Mouse (Mus musculus): Measurements from ENCODE around the gene Amhr2. TPM values are rescaled to one million over a fixed set of nuclear protein-coding genes. Genes with fewer than 3 reads are reported as not detected.

Amhr2 gene
- polyA plus RNA-seq, 1 experiment = 3.2 TPM

DNA sequence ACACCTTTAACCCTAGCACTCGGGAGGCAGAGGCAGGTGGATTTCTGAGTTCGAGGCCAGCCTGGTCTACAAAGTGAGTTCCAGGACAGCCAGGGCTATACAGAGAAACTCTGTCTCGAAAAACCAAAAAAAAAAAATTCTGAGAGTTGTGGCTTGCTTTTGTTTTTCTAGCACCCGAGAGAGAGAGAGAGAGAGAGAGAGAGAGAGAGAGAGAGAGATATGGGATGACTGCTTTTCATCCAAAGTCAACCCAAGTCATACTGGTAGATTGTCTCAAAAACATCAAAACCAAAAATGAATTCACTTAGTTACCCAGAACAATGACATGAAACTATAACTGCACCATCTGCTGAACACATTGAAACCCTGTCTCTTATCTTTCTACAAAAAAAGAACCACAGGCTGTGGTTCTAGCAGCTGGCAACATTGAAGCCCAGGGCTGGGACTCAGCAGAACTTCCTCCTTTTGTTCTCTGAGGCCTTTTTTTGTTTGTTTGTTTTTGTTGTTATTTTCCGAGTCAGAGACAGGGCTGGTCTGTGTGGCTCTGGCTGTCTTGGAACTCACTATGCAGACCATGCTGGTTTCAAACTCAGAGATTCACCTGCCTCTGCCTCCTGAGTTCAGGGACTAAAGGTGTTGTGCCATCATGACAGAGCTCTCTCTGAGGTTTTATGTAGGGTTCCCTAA, 13.0 kb downstream of the Amhr2 start:
- TF ChIP-seq POLR2A (IDR thresholded peaks at IDR 0.05; ENCODE audit: borderline replicate concordance, insufficient read depth, low read length) (no peak), CTCF (IDR thresholded peaks at IDR 0.05; ENCODE audit: borderline replicate concordance, insufficient read depth, low read depth, low read length) (no peak)
- Histone ChIP-seq H3K27me3 (ENCODE audit: control insufficient read depth, insufficient read depth, low read length) (no peaks in the 10 kb centered on the region), H3K4me3 (replicated peaks; ENCODE audit: insufficient read depth, low read depth, low read length) (peak overlapping the region; percentile 29), H3K4me1 (ENCODE audit: control insufficient read depth, insufficient read depth, low read length) (peaks cover 6% of the 10 kb centered on the region), H3K27ac (ENCODE audit: insufficient read depth, low read length) (peak overlapping the region; percentile 13; the same call in 1 of the 2 replicates)
- WGBS = 69% methylated on average over 5 of the region's 5 CpGs
- no peak for DNase-seq

DNA sequence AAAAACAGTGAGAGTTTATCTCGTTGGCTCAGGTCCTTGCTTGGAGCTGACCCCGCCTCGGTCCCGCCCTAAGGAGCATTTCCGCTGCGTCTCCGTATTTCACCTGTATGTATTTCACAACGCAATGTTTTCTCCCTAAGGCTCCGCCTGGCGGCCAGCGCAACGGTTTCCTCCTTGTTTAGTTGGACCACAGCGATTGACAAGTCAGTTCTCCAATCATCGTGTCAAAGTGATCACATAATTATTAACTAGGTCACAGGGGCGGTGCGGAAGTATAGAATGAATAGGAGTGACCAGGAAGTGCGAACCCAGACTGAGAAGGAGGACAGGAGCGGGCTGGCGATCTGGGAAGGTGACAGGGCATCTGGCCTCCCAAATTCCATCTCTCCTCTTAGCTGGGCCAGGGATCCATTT, 13.7 kb downstream of the Amhr2 start, which contains the start of gene Prr13:
Gene Prr13, plus strand, starts transcription at position 125 of the 414 bp plus-strand sequence.
- peaks cover 6% of the 10 kb centered on the region for H3K4me1 ChIP-seq (ENCODE audit: control insufficient read depth, insufficient read depth, low read length)
- TF ChIP-seq POLR2A (IDR thresholded peaks at IDR 0.05; ENCODE audit: borderline replicate concordance, insufficient read depth, low read length) (peak; percentile 86; the same call in 1 of the 2 replicates), CTCF (IDR thresholded peaks at IDR 0.05; ENCODE audit: borderline replicate concordance, insufficient read depth, low read depth, low read length) (peak; percentile 61; the same call in 1 of the 2 replicates)
- peak within 1 kb of the TSS; percentile 27; the same call in 1 of the 2 replicates for H3K27ac ChIP-seq (ENCODE audit: insufficient read depth, low read length)
- peak within 1 kb of the TSS; percentile 79 for H3K4me3 ChIP-seq (replicated peaks; ENCODE audit: insufficient read depth, low read depth, low read length)
- H3K27me3 ChIP-seq (ENCODE audit: control insufficient read depth, insufficient read depth, low read length) = no peaks in the 10 kb centered on the region
- under 1% methylated on average over 19 of the region's 19 CpGs for WGBS
- DNase-seq = peak; percentile 95 to 99

DNA sequence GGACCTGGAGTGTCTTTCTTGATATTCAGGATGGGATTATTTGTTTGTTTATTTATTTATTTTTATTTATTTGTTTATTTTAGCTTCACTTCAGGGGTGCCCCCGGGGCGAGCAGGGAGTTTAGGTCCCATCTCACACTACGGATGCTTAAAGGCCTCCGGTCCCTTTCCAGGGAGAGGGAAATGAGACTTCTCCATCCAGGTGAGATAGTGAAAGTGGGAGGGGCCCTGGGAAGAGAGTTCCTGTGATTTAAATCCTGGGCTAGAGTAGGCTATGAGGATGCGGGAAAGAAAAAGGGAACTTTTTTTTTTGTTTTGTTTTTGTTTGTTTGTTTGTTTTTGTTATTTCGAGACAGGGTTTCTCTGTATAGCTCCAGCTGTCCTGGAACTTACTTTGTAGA, 14.2 kb downstream of the Amhr2 start:
- Histone ChIP-seq H3K27me3 (ENCODE audit: control insufficient read depth, insufficient read depth, low read length) (no peaks in the 10 kb centered on the region), H3K27ac (ENCODE audit: insufficient read depth, low read length) (peak overlapping the region; percentile 27; the same call in 1 of the 2 replicates), H3K4me3 (replicated peaks; ENCODE audit: insufficient read depth, low read depth, low read length) (peak overlapping the region; percentile 79), H3K4me1 (ENCODE audit: control insufficient read depth, insufficient read depth, low read length) (peaks cover 6% of the 10 kb centered on the region)
- WGBS = 18% methylated on average over 6 of the region's 6 CpGs
- TF ChIP-seq CTCF (IDR thresholded peaks at IDR 0.05; ENCODE audit: borderline replicate concordance, insufficient read depth, low read depth, low read length) (no peak), POLR2A (IDR thresholded peaks at IDR 0.05; ENCODE audit: borderline replicate concordance, insufficient read depth, low read length) (no peak)
- no peak for DNase-seq

DNA sequence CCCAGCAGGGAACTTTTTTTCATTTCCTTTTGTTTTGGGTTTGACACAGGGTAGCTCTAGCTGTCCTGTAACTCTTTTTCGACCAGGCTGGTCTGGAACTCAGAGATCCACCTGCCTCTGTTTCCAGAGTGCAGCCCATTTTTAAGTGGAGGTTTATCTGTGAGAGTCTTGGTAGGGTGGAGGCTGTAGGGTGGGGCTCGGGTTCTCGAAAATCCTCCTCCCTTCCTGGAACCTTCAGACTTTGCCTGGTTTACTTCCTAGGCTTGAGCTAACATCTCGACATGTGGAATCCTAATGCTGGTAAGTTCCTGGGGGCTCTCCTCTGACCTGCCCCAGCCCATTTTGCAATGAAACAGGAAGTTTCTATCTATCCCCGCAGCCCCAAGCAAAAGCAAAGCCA, 14.7 kb downstream of the Amhr2 start:
- Histone ChIP-seq H3K4me3 (replicated peaks; ENCODE audit: insufficient read depth, low read depth, low read length) (peak overlapping the region; percentile 79), H3K27me3 (ENCODE audit: control insufficient read depth, insufficient read depth, low read length) (no peaks in the 10 kb centered on the region), H3K4me1 (ENCODE audit: control insufficient read depth, insufficient read depth, low read length) (peaks cover 6% of the 10 kb centered on the region), H3K27ac (ENCODE audit: insufficient read depth, low read length) (no peak overlapping the region)
- TF ChIP-seq CTCF (IDR thresholded peaks at IDR 0.05; ENCODE audit: borderline replicate concordance, insufficient read depth, low read depth, low read length) (no peak), POLR2A (IDR thresholded peaks at IDR 0.05; ENCODE audit: borderline replicate concordance, insufficient read depth, low read length) (no peak)
- DNase-seq = no peak
- WGBS = 63% methylated on average over 5 of the region's 5 CpGs

DNA sequence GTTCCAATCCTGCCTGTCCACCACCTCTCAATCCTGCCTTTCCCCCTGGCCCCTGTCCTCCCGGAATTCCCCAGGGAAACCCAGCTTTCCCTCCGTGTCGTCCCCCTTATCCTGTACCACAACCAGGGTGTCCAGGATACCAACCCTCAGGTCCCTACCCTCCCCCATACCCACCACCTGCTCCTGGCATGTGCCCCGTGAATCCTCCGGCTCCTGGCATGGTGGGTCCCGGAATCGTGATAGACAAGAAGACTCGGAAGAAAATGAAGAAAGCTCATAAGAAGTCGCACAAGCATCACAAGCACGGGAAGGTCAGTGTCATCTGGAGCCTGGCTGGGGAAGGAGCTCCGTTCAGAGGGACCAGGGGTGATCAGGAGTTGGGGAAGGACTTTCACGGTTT, 15.2 kb downstream of the Amhr2 start:
- Histone ChIP-seq H3K4me3 (replicated peaks; ENCODE audit: insufficient read depth, low read depth, low read length) (peak overlapping the region; percentile 33), H3K27ac (ENCODE audit: insufficient read depth, low read length) (no peak overlapping the region), H3K4me1 (ENCODE audit: control insufficient read depth, insufficient read depth, low read length) (peaks cover 6% of the 10 kb centered on the region), H3K27me3 (ENCODE audit: control insufficient read depth, insufficient read depth, low read length) (no peaks in the 10 kb centered on the region)
- WGBS = 38% methylated on average over 12 of the region's 12 CpGs
- peak in 1 of 2 experiments; percentile 31 for DNase-seq
- TF ChIP-seq POLR2A (IDR thresholded peaks at IDR 0.05; ENCODE audit: borderline replicate concordance, insufficient read depth, low read length) = no peak
- no peak for TF ChIP-seq CTCF (IDR thresholded peaks at IDR 0.05; ENCODE audit: borderline replicate concordance, insufficient read depth, low read depth, low read length)

DNA sequence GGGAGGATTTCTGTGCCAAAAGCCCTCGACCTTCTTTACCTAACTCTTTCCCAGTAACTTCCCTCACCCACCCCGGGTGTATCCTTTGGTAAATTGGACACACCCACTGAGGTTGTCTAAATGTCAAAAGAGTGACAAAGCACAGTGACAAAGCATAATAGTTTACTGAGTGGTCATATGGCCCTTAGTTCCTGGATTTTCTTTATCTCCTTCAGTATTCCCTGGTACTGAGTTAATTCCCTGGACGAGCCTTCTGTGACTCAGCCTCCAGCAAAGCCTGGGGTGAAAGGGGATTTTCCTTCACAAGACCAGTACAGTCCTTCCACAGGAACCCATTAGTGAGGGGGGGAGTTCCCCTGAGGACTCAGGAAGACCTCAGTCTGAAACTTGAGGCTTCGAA, 15.8 kb downstream of the Amhr2 start:
- 64% methylated on average over 4 of the region's 4 CpGs for WGBS
- TF ChIP-seq CTCF (IDR thresholded peaks at IDR 0.05; ENCODE audit: borderline replicate concordance, insufficient read depth, low read depth, low read length) = no peak
- TF ChIP-seq POLR2A (IDR thresholded peaks at IDR 0.05; ENCODE audit: borderline replicate concordance, insufficient read depth, low read length) = no peak
- no peak overlapping the region for H3K27ac ChIP-seq (ENCODE audit: insufficient read depth, low read length)
- DNase-seq = no peak
- no peaks in the 10 kb centered on the region for H3K27me3 ChIP-seq (ENCODE audit: control insufficient read depth, insufficient read depth, low read length)
- no peak overlapping the region for H3K4me3 ChIP-seq (replicated peaks; ENCODE audit: insufficient read depth, low read depth, low read length)
- peaks cover 6% of the 10 kb centered on the region for H3K4me1 ChIP-seq (ENCODE audit: control insufficient read depth, insufficient read depth, low read length)

DNA sequence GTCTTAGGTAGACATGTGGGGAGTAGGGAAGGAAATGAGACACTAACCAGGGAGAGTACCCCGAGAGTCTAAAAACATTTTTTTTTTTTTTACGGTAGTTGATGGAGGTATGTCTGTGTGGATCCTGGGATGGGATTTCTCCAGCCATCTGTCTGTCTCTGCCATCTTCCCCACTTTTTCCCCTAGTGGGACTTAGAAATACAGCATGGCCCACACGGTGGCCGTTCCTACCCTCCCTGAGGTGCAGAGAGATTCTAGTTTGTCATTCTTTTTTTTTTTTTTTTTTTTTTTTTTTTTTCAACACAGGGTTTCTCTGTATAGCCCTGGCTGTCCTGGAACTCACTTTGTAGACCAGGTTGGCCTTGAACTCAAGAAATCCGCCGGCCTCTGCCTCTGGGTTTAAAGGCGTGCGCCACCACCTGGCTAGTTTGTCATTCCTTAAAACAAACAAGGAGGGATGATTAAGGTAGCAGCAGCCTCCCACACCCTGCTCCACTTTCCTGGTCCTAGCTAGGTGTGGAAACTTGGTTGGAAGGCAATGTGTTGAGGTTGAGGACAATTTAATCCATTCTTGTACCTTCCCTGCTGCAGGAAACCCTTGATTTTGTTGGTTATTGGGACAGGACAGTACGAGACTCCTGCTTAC, 16.4 kb downstream of the Amhr2 start:
- H3K27me3 ChIP-seq (ENCODE audit: control insufficient read depth, insufficient read depth, low read length) = no peaks in the 10 kb centered on the region
- H3K4me3 ChIP-seq (replicated peaks; ENCODE audit: insufficient read depth, low read depth, low read length) = no peak overlapping the region
- 86% methylated on average over 9 of the region's 9 CpGs for WGBS
- no peak overlapping the region for H3K27ac ChIP-seq (ENCODE audit: insufficient read depth, low read length)
- no peak for TF ChIP-seq CTCF (IDR thresholded peaks at IDR 0.05; ENCODE audit: borderline replicate concordance, insufficient read depth, low read depth, low read length)
- no peak for TF ChIP-seq POLR2A (IDR thresholded peaks at IDR 0.05; ENCODE audit: borderline replicate concordance, insufficient read depth, low read length)
- DNase-seq = no peak
- H3K4me1 ChIP-seq (ENCODE audit: control insufficient read depth, insufficient read depth, low read length) = peaks cover 6% of the 10 kb centered on the region

DNA sequence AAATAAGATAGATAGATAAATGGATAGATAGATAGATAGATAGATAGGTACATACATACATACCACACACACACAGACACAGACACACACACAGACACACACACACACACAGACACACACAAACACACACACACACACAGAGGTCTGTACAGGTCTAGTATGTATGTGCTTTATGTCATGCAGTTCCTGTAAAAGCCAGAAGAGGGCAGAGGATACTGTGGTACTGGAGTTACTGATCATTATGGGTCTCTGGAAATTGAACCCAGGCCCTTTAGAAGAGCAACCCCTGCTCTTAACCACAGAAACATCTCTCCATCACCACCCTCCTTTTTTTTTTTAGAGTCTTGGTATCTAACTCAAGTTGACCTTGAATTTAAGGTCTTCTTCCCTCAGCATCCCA, 18.5 kb downstream of the Amhr2 start:
- peaks cover 6% of the 10 kb centered on the region for H3K4me1 ChIP-seq (ENCODE audit: control insufficient read depth, insufficient read depth, low read length)
- no peak for DNase-seq
- no peak overlapping the region for H3K27ac ChIP-seq (ENCODE audit: insufficient read depth, low read length)
- H3K4me3 ChIP-seq (replicated peaks; ENCODE audit: insufficient read depth, low read depth, low read length) = no peak overlapping the region
- H3K27me3 ChIP-seq (ENCODE audit: control insufficient read depth, insufficient read depth, low read length) = no peaks in the 10 kb centered on the region
- TF ChIP-seq CTCF (IDR thresholded peaks at IDR 0.05; ENCODE audit: borderline replicate concordance, insufficient read depth, low read depth, low read length) = no peak
- TF ChIP-seq POLR2A (IDR thresholded peaks at IDR 0.05; ENCODE audit: borderline replicate concordance, insufficient read depth, low read length) = no peak

Measured in cerebellum, adult 2 months (tissue).